ENCODE assay signal across 15 mouse cellular contexts in the genomic region with DNA sequence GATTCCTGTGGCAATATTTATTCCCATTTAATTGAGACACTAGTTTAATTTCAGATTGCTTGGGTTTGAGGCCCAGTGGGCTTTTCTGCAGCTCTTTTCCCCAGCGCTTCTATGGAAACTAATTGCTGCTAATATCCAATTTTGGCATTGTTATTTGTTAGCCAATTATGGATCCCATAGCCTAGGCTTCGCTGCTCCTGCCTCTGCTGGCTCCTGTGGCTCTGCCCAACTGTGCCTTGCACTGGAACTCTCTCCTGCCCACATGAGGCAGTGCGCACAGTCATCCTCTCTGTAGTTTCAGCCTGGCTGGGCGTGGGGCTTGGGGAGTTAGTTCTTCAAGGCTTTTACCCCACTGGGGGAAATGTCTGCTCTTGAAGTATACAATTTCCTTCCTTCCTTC.
DNase-seq lines count a peak whose midpoint lies in the region; ATAC-seq and TF ChIP-seq lines count a peak whose summit lies in the region.
"Had no signal": no experiment of that assay in that cellular context is flagged by ENCODE, and none has a peak within 500 bp of the region (broad histone marks: within the 10 kb centered on the region; RNA-seq: fewer than 3 reads in every experiment).

No protein-coding gene starts in this region.

- DNase-seq in forebrain, embryonic 11.5 days (ENCODE audit: low spot score) = no peak
- peak; percentile 53 for DNase-seq in right cerebral cortex, postnatal 4 days
- DNase-seq in right cerebral cortex, postnatal 25 days = no peak
- DNase-seq in gastrocnemius, postnatal 36 days = no peak
- DNase-seq in stomach, postnatal 0 days (ENCODE audit: low spot score) = no peak
- DNase-seq in frontal cortex, postnatal 10 days (ENCODE audit: low spot score in 2 of 2) = no peak
- DNase-seq: gastrocnemius, postnatal 10 days; liver, postnatal 0 days; thymus, postnatal 14 days had no signal

- intact Hi-C loops in gastrocnemius, postnatal 36 days (cut with DNase I) = no loop called here

- no peak overlapping the region for H3K4me2 ChIP-seq in forebrain, embryonic 12.5 days
- H3K4me2 ChIP-seq in forebrain, embryonic 11.5 days (ENCODE audit: low read depth, low read length, severe bottlenecking) = no peak overlapping the region
- H3K4me2 ChIP-seq in hindbrain, embryonic 15.5 days = peak overlapping the region; percentile 96
- H3K4me2 ChIP-seq in stomach, postnatal 0 days (replicated peaks; ENCODE audit: low read depth) = no peak overlapping the region
- H3K4me2 ChIP-seq: heart, embryonic 12.5 days; limb, embryonic 13.5 days had no signal

- ATAC-seq in forebrain, embryonic 12.5 days (ENCODE audit: low FRiP score) = no peak
- no peak for ATAC-seq in forebrain, embryonic 11.5 days (replicated peaks; ENCODE audit: low FRiP score)
- ATAC-seq in hindbrain, embryonic 15.5 days (ENCODE audit: low FRiP score, low read depth) = no peak
- ATAC-seq in stomach, postnatal 0 days (ENCODE audit: low FRiP score, low TSS enrichment) = no peak
- ATAC-seq: liver, postnatal 0 days had no signal

- no peak for TF ChIP-seq EP300 in stomach, postnatal 0 days (optimal IDR thresholded peaks at IDR 0.05)

- 68% methylated on average over 4 of the region's 4 CpGs for WGBS in forebrain, embryonic 12.5 days
- WGBS in forebrain, embryonic 11.5 days = 69% methylated on average over 4 of the region's 4 CpGs
- WGBS in hindbrain, embryonic 15.5 days = 59% methylated on average over 4 of the region's 4 CpGs
- WGBS in stomach, postnatal 0 days = 87% methylated on average over 4 of the region's 4 CpGs

- peak overlapping the region; percentile 99 for H3K27ac ChIP-seq in forebrain, embryonic 12.5 days
- H3K27ac ChIP-seq in forebrain, embryonic 11.5 days (ENCODE audit: low read depth, low read length) = no peak overlapping the region
- H3K27ac ChIP-seq in hindbrain, embryonic 15.5 days (replicated peaks) = peak overlapping the region; percentile 100
- no peak overlapping the region for H3K27ac ChIP-seq in stomach, postnatal 0 days (replicated peaks)
- H3K27ac ChIP-seq: limb, embryonic 13.5 days; macrophage had no signal

- peaks cover 71% of the 10 kb centered on the region for H3K4me1 ChIP-seq in forebrain, embryonic 12.5 days
- peaks cover 7% of the 10 kb centered on the region for H3K4me1 ChIP-seq in forebrain, embryonic 11.5 days (replicated peaks; ENCODE audit: control insufficient read depth, insufficient read depth, low read length)
- peaks cover 49% of the 10 kb centered on the region for H3K4me1 ChIP-seq in hindbrain, embryonic 15.5 days (replicated peaks)
- no peaks in the 10 kb centered on the region for H3K4me1 ChIP-seq in stomach, postnatal 0 days (replicated peaks; ENCODE audit: control insufficient read depth, insufficient read depth)

- no peak overlapping the region for H3K9ac ChIP-seq in forebrain, embryonic 12.5 days
- no peak overlapping the region for H3K9ac ChIP-seq in forebrain, embryonic 11.5 days (ENCODE audit: low read length)
- H3K9ac ChIP-seq in hindbrain, embryonic 15.5 days = no peak overlapping the region
- H3K9ac ChIP-seq in stomach, postnatal 0 days (ENCODE audit: low read length) = no peak overlapping the region
- H3K9ac ChIP-seq: heart, embryonic 12.5 days; limb, embryonic 13.5 days; liver, postnatal 0 days had no signal

- no peak overlapping the region for H3K4me3 ChIP-seq in forebrain, embryonic 12.5 days (replicated peaks)
- no peak overlapping the region for H3K4me3 ChIP-seq in forebrain, embryonic 11.5 days (ENCODE audit: low read depth, low read length)
- H3K4me3 ChIP-seq in hindbrain, embryonic 15.5 days = no peak overlapping the region
- H3K4me3 ChIP-seq in stomach, postnatal 0 days (ENCODE audit: low read depth, low read length) = no peak overlapping the region
- H3K4me3 ChIP-seq: erythroblast, embryonic 14.5 days; heart, embryonic 12.5 days; limb, embryonic 13.5 days had no signal

- peaks cover 35% of the 10 kb centered on the region for H3K27me3 ChIP-seq in forebrain, embryonic 12.5 days
- H3K27me3 ChIP-seq in forebrain, embryonic 11.5 days (ENCODE audit: control insufficient read depth, insufficient read depth, low read length) = peaks cover 13% of the 10 kb centered on the region; the same call in 1 of the 2 replicates
- H3K27me3 ChIP-seq in hindbrain, embryonic 15.5 days = no peaks in the 10 kb centered on the region
- H3K27me3 ChIP-seq in stomach, postnatal 0 days (ENCODE audit: control insufficient read depth, insufficient read depth, low read length) = no peaks in the 10 kb centered on the region; the same call in 1 of the 2 replicates

- H3K36me3 ChIP-seq in forebrain, embryonic 12.5 days (replicated peaks) = 0 out of 2 replicates have a peak, but pooled peaks cover 3% of the 10 kb centered on the region
- H3K36me3 ChIP-seq in forebrain, embryonic 11.5 days (ENCODE audit: control insufficient read depth, insufficient read depth, low read length) = no peaks in the 10 kb centered on the region
- no peaks in the 10 kb centered on the region; the same call in 1 of the 2 replicates for H3K36me3 ChIP-seq in hindbrain, embryonic 15.5 days
- H3K36me3 ChIP-seq in stomach, postnatal 0 days (ENCODE audit: control insufficient read depth, insufficient read depth, low read length) = no peaks in the 10 kb centered on the region
- H3K36me3 ChIP-seq: heart, embryonic 12.5 days; limb, embryonic 13.5 days had no signal

- no peak for TF ChIP-seq CTCF in stomach, postnatal 0 days (IDR thresholded peaks at IDR 0.05; ENCODE audit: low read depth)

- no peaks in the 10 kb centered on the region for H3K9me3 ChIP-seq in forebrain, embryonic 12.5 days
- H3K9me3 ChIP-seq in forebrain, embryonic 11.5 days (ENCODE audit: control insufficient read depth, low read length) = no peaks in the 10 kb centered on the region
- no peaks in the 10 kb centered on the region for H3K9me3 ChIP-seq in hindbrain, embryonic 15.5 days
- no peaks in the 10 kb centered on the region for H3K9me3 ChIP-seq in stomach, postnatal 0 days (ENCODE audit: control insufficient read depth, low read length)
- H3K9me3 ChIP-seq: heart, embryonic 12.5 days; limb, embryonic 13.5 days had no signal

Comparison
In these comparisons a context has a peak if more than half of its experiments do, and no peak if none do; other contexts are left out.
1. H3K27ac ChIP-seq: peak in forebrain, embryonic 12.5 days (single experiment) and hindbrain, embryonic 15.5 days (single experiment); none in forebrain, embryonic 11.5 days (single experiment) and stomach, postnatal 0 days (single experiment).